Mouse (Mus musculus): ENCODE measurements around the gene Arpc1b.
A peak's percentile ranks its signal among the peaks of the same experiment; 100 is the strongest.
"Not testable (repeated sequence)": the region's sequence is repeated elsewhere in the genome, so short reads cannot be mapped to it uniquely, and the experiment has no call there.

The Arpc1b gene

GRCm38 (mm10) chr5:145113416-145113815, 599 bp upstream of the Arpc1b start:
- DNase-seq (ENCODE audit: low spot score in 2 of 2), result no peak

GRCm38 (mm10) chr5:145114606-145115473, 825 bp downstream of the Arpc1b start:
- peak; percentile 71 to 85 for DNase-seq (ENCODE audit: low spot score in 2 of 2)

GRCm38 (mm10) chr5:145115736-145116135, 1.7 kb downstream of the Arpc1b start:
- no peak for DNase-seq (ENCODE audit: low spot score in 2 of 2)

- DNase-seq (ENCODE audit: low spot score in 2 of 2), result peak in 1 of 2 experiments; percentile 29
Measured at GRCm38 (mm10) chr5:145116316-145116715, 2.3 kb downstream of the Arpc1b start.

GRCm38 (mm10) chr5:145116916-145117315, 2.9 kb downstream of the Arpc1b start:
- peak; percentile 68 to 89 for DNase-seq (ENCODE audit: low spot score in 2 of 2)

- no peak for DNase-seq (ENCODE audit: low spot score in 2 of 2)
Measured at GRCm38 (mm10) chr5:145118005-145118404, 4.0 kb downstream of the Arpc1b start.

- no peak for DNase-seq (ENCODE audit: low spot score in 2 of 2)
Measured at GRCm38 (mm10) chr5:145118461-145118860, 4.4 kb downstream of the Arpc1b start.

GRCm38 (mm10) chr5:145119385-145119784, 5.4 kb downstream of the Arpc1b start:
- no peak for DNase-seq (ENCODE audit: low spot score in 2 of 2)

- DNase-seq (ENCODE audit: low spot score in 2 of 2), result no peak
Measured at GRCm38 (mm10) chr5:145120921-145121320, 6.9 kb downstream of the Arpc1b start.

- no peak for DNase-seq (ENCODE audit: low spot score in 2 of 2)
Measured at GRCm38 (mm10) chr5:145123396-145123795, 9.4 kb downstream of the Arpc1b start.

GRCm38 (mm10) chr5:145126580-145126979, 12.6 kb downstream of the Arpc1b start:
- no peak for DNase-seq (ENCODE audit: low spot score in 2 of 2)

- DNase-seq (ENCODE audit: low spot score in 2 of 2), result no peak
Measured at GRCm38 (mm10) chr5:145129124-145129523, 15.1 kb downstream of the Arpc1b start.

GRCm38 (mm10) chr5:145129773-145130172, 15.8 kb downstream of the Arpc1b start:
- not testable (repeated sequence) for DNase-seq (ENCODE audit: low spot score in 2 of 2)

GRCm38 (mm10) chr5:145130191-145130590, 16.2 kb downstream of the Arpc1b start:
- DNase-seq (ENCODE audit: low spot score in 2 of 2), result no peak

GRCm38 (mm10) chr5:145130995-145131394, 17.0 kb downstream of the Arpc1b start:
- DNase-seq (ENCODE audit: low spot score in 2 of 2), result no peak

GRCm38 (mm10) chr5:145133275-145133674, 19.3 kb downstream of the Arpc1b start:
- DNase-seq (ENCODE audit: low spot score in 2 of 2), result not testable (repeated sequence)

- DNase-seq (ENCODE audit: low spot score in 2 of 2), result no peak
Measured at GRCm38 (mm10) chr5:145138836-145139235, 24.8 kb downstream of the Arpc1b start.

- peak; percentile 94 to 98 for DNase-seq (ENCODE audit: low spot score in 2 of 2)
Measured at GRCm38 (mm10) chr5:145139571-145140519, 25.8 kb downstream of the Arpc1b start, which contains the start of the genes Pdap1 and Bud31. Gene Pdap1 (minus strand): TSS chr5:145140238. Gene Bud31 (plus strand): TSS chr5:145140362.

- DNase-seq (ENCODE audit: low spot score in 2 of 2), result no peak
Measured at GRCm38 (mm10) chr5:145140611-145141010, 26.6 kb downstream of the Arpc1b start.

GRCm38 (mm10) chr5:145147748-145148147, 33.7 kb downstream of the Arpc1b start:
- DNase-seq (ENCODE audit: low spot score in 2 of 2), result no peak

GRCm38 (mm10) chr5:145149294-145149693, 35.3 kb downstream of the Arpc1b start:
- no peak for DNase-seq (ENCODE audit: low spot score in 2 of 2)

- no peak for DNase-seq (ENCODE audit: low spot score in 2 of 2)
Measured at GRCm38 (mm10) chr5:145152690-145153089, 38.7 kb downstream of the Arpc1b start.

Data from spleen, postnatal 4 days (tissue).